Comparison of ENCODE assay signal across 13 mouse cellular contexts in genomic region chr4:124988382-124988781, GRCm38 (mm10). TPM values are rescaled to one million over a fixed set of nuclear protein-coding genes. Genes with fewer than 3 reads are reported as not detected.
DNase-seq lines count a peak whose midpoint lies in the region; ATAC-seq and TF ChIP-seq lines count a peak whose summit lies in the region.
"Had no signal": no experiment of that assay in that cellular context is flagged by ENCODE, and none has a peak within 500 bp of the region (broad histone marks: within the 10 kb centered on the region; RNA-seq: fewer than 3 reads in every experiment).

No protein-coding gene starts in this region.

- peak overlapping the region; percentile 25 for H3K4me2 ChIP-seq in intestine, embryonic 14.5 days (ENCODE audit: low read length)
- H3K4me2 ChIP-seq in intestine, postnatal 0 days (replicated peaks; ENCODE audit: low read depth), result no peak overlapping the region
- peak overlapping the region; percentile 13; the same call in 1 of the 2 replicates for H3K4me2 ChIP-seq in neural tube, embryonic 13.5 days
- H3K4me2 ChIP-seq: liver, embryonic 13.5 days had no signal

- H3K27me3 ChIP-seq in intestine, embryonic 14.5 days (replicated peaks; ENCODE audit: control insufficient read depth, insufficient read depth, low read length), result peaks cover 64% of the 10 kb centered on the region
- peaks cover 78% of the 10 kb centered on the region for H3K27me3 ChIP-seq in intestine, postnatal 0 days (replicated peaks; ENCODE audit: control insufficient read depth, insufficient read depth, low read length)
- H3K27me3 ChIP-seq in neural tube, embryonic 13.5 days, result peaks cover 85% of the 10 kb centered on the region
- H3K27me3 ChIP-seq in thymus, adult 2 months (ENCODE audit: control insufficient read depth, insufficient read depth, low read length), result peaks cover 13% of the 10 kb centered on the region

- ATAC-seq in intestine, embryonic 14.5 days (replicated peaks; ENCODE audit: low FRiP score, low TSS enrichment, low read depth), result no peak
- no peak for ATAC-seq in intestine, postnatal 0 days
- ATAC-seq in neural tube, embryonic 13.5 days (ENCODE audit: low read depth), result no peak

- peak; percentile 49 for DNase-seq in embryo, embryonic 10 days (ENCODE audit: low spot score)
- no peak for DNase-seq in embryo, embryonic 9.5 days (ENCODE audit: extremely low spot score)
- peak; percentile 67 for DNase-seq in intestine, embryonic 14.5 days (ENCODE audit: low spot score)
- DNase-seq in neural tube, embryonic 10.5 days (ENCODE audit: extremely low spot score, low spot score), result no peak
- no peak for DNase-seq in spleen, adult 12 weeks (ENCODE audit: low spot score)
- no peak for DNase-seq in thymus, adult 2 months
- DNase-seq: adrenal gland, postnatal 10 days; cerebellum, postnatal 25 days; kidney, adult 18-20 months; liver, embryonic 13.5 days; lung, postnatal 14 days had no signal

- TF ChIP-seq POLR2A in thymus, adult 2 months (IDR thresholded peaks at IDR 0.05; ENCODE audit: control insufficient read depth, extremely low read depth, insufficient read depth, low read length, poor library complexity), result no peak

- H3K36me3 ChIP-seq in intestine, embryonic 14.5 days (ENCODE audit: control insufficient read depth, insufficient read depth, low read length), result no peaks in the 10 kb centered on the region
- no peaks in the 10 kb centered on the region for H3K36me3 ChIP-seq in intestine, postnatal 0 days (ENCODE audit: control insufficient read depth, insufficient read depth)
- H3K36me3 ChIP-seq in neural tube, embryonic 13.5 days, result no peaks in the 10 kb centered on the region
- no peaks in the 10 kb centered on the region for H3K36me3 ChIP-seq in thymus, adult 2 months (ENCODE audit: control insufficient read depth, insufficient read depth, low read length)
- H3K36me3 ChIP-seq: liver, embryonic 13.5 days had no signal

- no peak overlapping the region; the same call in 1 of the 2 replicates for H3K27ac ChIP-seq in intestine, embryonic 14.5 days (ENCODE audit: low read depth)
- H3K27ac ChIP-seq in intestine, postnatal 0 days (ENCODE audit: low read depth, low read length), result no peak overlapping the region
- H3K27ac ChIP-seq in neural tube, embryonic 13.5 days (replicated peaks), result no peak overlapping the region
- no peak overlapping the region for H3K27ac ChIP-seq in thymus, adult 2 months (ENCODE audit: control insufficient read depth, insufficient read depth, low read length)
- H3K27ac ChIP-seq: liver, embryonic 13.5 days had no signal

- WGBS in intestine, embryonic 14.5 days, result 14% methylated on average over 9 of the region's 9 CpGs
- 19% methylated on average over 9 of the region's 9 CpGs for WGBS in intestine, postnatal 0 days
- 23% methylated on average over 9 of the region's 9 CpGs for WGBS in neural tube, embryonic 13.5 days
- 74% methylated on average over 9 of the region's 9 CpGs for WGBS in thymus, adult 2 months

- peaks cover 39% of the 10 kb centered on the region for H3K4me1 ChIP-seq in intestine, embryonic 14.5 days (replicated peaks; ENCODE audit: control insufficient read depth, insufficient read depth, low read length)
- H3K4me1 ChIP-seq in intestine, postnatal 0 days (replicated peaks; ENCODE audit: control insufficient read depth, insufficient read depth, low read length), result no peaks in the 10 kb centered on the region
- peaks cover 40% of the 10 kb centered on the region for H3K4me1 ChIP-seq in neural tube, embryonic 13.5 days (replicated peaks)
- H3K4me1 ChIP-seq in thymus, adult 2 months (replicated peaks; ENCODE audit: control insufficient read depth, insufficient read depth, low read length), result no peaks in the 10 kb centered on the region

- TF ChIP-seq CTCF in intestine, postnatal 0 days (IDR thresholded peaks at IDR 0.05; ENCODE audit: low read depth), result no peak
- no peak for TF ChIP-seq CTCF in thymus, adult 2 months (IDR thresholded peaks at IDR 0.05; ENCODE audit: borderline replicate concordance, control insufficient read depth, extremely low read depth, insufficient read depth, low read length, poor library complexity)

- H3K9me3 ChIP-seq in intestine, embryonic 14.5 days (ENCODE audit: control insufficient read depth, low read length), result no peaks in the 10 kb centered on the region
- no peaks in the 10 kb centered on the region for H3K9me3 ChIP-seq in intestine, postnatal 0 days (ENCODE audit: control insufficient read depth)
- H3K9me3 ChIP-seq in neural tube, embryonic 13.5 days, result no peaks in the 10 kb centered on the region
- H3K9me3 ChIP-seq: liver, embryonic 13.5 days had no signal

- H3K4me3 ChIP-seq in intestine, embryonic 14.5 days (ENCODE audit: low read depth, low read length), result no peak overlapping the region
- H3K4me3 ChIP-seq in intestine, postnatal 0 days (ENCODE audit: low read depth, low read length), result no peak overlapping the region
- H3K4me3 ChIP-seq in neural tube, embryonic 13.5 days, result no peak overlapping the region
- H3K4me3 ChIP-seq in thymus, adult 2 months (ENCODE audit: control insufficient read depth, insufficient read depth, low read length), result no peak overlapping the region
- H3K4me3 ChIP-seq: liver, embryonic 13.5 days had no signal

- H3K9ac ChIP-seq in intestine, embryonic 14.5 days (ENCODE audit: low read length), result no peak overlapping the region
- no peak overlapping the region for H3K9ac ChIP-seq in intestine, postnatal 0 days (ENCODE audit: low read depth, low read length)
- no peak overlapping the region for H3K9ac ChIP-seq in neural tube, embryonic 13.5 days
- H3K9ac ChIP-seq: liver, embryonic 13.5 days had no signal

RNA-seq across cellular contexts. Expression of gene Rspo1, which starts 2.2 kb away (rescaled TPM):
- polyA plus RNA-seq in intestine, embryonic 14.5 days (2014; fragmentation: Nextera tagmentation; extraction: Ambion mirVana), result 13.9 and 14.6 TPM in 2 replicates
- polyA plus RNA-seq in intestine, postnatal 0 days (2015; fragmentation: Nextera tagmentation; extraction: Ambion mirVana), result 5.5 and 5.7 TPM in 2 replicates
- 1.5 and 1.7 TPM in 2 replicates for polyA plus RNA-seq in neural tube, embryonic 13.5 days (2015; fragmentation: Nextera tagmentation; extraction: Ambion mirVana)
- 2.2 and 2.3 TPM in 2 replicates for polyA plus RNA-seq in thymus, adult 2 months (2012; rRNA removed)

RNA-seq across cellular contexts. Expression of gene Gnl2, which starts 28.0 kb away (rescaled TPM):
- 76.2 and 96.4 TPM in 2 replicates for polyA plus RNA-seq in intestine, embryonic 14.5 days (2014; fragmentation: Nextera tagmentation; extraction: Ambion mirVana)
- polyA plus RNA-seq in intestine, postnatal 0 days (2015; fragmentation: Nextera tagmentation; extraction: Ambion mirVana), result 28.6 and 30.9 TPM in 2 replicates
- polyA plus RNA-seq in neural tube, embryonic 13.5 days (2015; fragmentation: Nextera tagmentation; extraction: Ambion mirVana), result 91.6 and 94.2 TPM in 2 replicates
- polyA plus RNA-seq in thymus, adult 2 months (2012; rRNA removed), result 17.9 and 18.3 TPM in 2 replicates

RNA-seq across cellular contexts. Expression of gene Cdca8, which starts 49.3 kb away (rescaled TPM):
- 138 TPM in 2 replicates for polyA plus RNA-seq in intestine, embryonic 14.5 days (2014; fragmentation: Nextera tagmentation; extraction: Ambion mirVana)
- polyA plus RNA-seq in intestine, postnatal 0 days (2015; fragmentation: Nextera tagmentation; extraction: Ambion mirVana), result 26.3 and 28.1 TPM in 2 replicates
- polyA plus RNA-seq in neural tube, embryonic 13.5 days (2015; fragmentation: Nextera tagmentation; extraction: Ambion mirVana), result 30.1 and 38.2 TPM in 2 replicates
- 79.4 and 102 TPM in 2 replicates for polyA plus RNA-seq in thymus, adult 2 months (2012; rRNA removed)

RNA-seq across cellular contexts. Expression of gene 9930104L06Rik, which starts 51.5 kb away (rescaled TPM):
- 4.4 and 4.8 TPM in 2 replicates for polyA plus RNA-seq in intestine, embryonic 14.5 days (2014; fragmentation: Nextera tagmentation; extraction: Ambion mirVana)
- 4.3 and 4.7 TPM in 2 replicates for polyA plus RNA-seq in intestine, postnatal 0 days (2015; fragmentation: Nextera tagmentation; extraction: Ambion mirVana)
- polyA plus RNA-seq in neural tube, embryonic 13.5 days (2015; fragmentation: Nextera tagmentation; extraction: Ambion mirVana), result 13.3 and 17.1 TPM in 2 replicates
- 18.3 and 21.6 TPM in 2 replicates for polyA plus RNA-seq in thymus, adult 2 months (2012; rRNA removed)

Comparison
In these comparisons a context has a peak if more than half of its experiments do, and no peak if none do; other contexts are left out.
1. DNase-seq: peak in embryo, embryonic 10 days (single experiment) and intestine, embryonic 14.5 days (single experiment); none in embryo, embryonic 9.5 days (single experiment), neural tube, embryonic 10.5 days (single experiment), spleen, adult 12 weeks (single experiment) and thymus, adult 2 months (single experiment).